Mouse (Mus musculus) spleen, adult 2 months (tissue): ENCODE measurements around the gene D930007J09Rik.

Experiments
- CTCF ChIP-seq: fragments of 200-500 bp; IDR thresholded peaks from 2 replicates; pipeline ENCODE4 v1.5.1; 2011; ENCODE audit warnings: mild to moderate bottlenecking, inconsistent platforms; ENCODE audit not compliant: insufficient read depth, insufficient read length, insufficient replicate concordance; ENCODE audit errors: extremely low read depth
- POLR2A ChIP-seq: fragments of 200-500 bp; IDR thresholded peaks from 2 replicates; pipeline ENCODE4 v1.6.1; 2011; ENCODE audit warnings: low read depth, low read length, inconsistent platforms

- TF ChIP-seq CTCF (no peak), POLR2A (no peak)
Observed at GRCm38 (mm10) chr13:32839314-32839713, 36.7 kb upstream of the D930007J09Rik start.
